Mouse (Mus musculus): ENCODE data around the gene Msantd1. TPM values are rescaled to one million over a fixed set of nuclear protein-coding genes. Genes with fewer than 3 reads are reported as not detected.

Msantd1 gene
- polyA plus RNA-seq, 1 experiment from 2014 or later: 0.61 TPM

DNA sequence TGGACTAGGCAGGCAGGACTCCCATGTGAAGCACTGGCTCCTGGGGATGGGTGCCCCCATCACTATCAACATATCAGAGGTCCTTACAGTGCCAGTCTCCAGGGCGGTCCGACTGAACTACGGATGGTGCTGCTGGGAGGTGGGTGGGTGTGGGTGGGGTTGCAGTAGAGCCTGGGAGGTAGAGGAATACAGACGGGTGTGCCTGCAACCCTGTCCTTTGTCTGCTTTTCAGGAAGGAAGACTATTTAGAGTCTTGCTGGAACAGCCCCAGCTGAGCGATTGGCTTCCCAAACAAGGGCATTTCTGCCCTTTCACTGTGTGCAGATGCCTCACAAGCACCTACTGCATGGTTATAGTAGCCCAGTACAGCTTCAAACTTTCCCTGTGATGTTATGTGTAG is 60.6 kb downstream of the Msantd1 start:
- no peak for ATAC-seq (ENCODE audit: insufficient number of reproducible peaks, low FRiP score, low TSS enrichment, low read depth)
- WGBS: 87% methylated on average over 5 of the region's 5 CpGs
- H3K9me3 ChIP-seq (ENCODE audit: control insufficient read depth, low read length): no peaks in the 10 kb centered on the region
- H3K36me3 ChIP-seq (ENCODE audit: control insufficient read depth, insufficient read depth, low read length): peaks cover 6% of the 10 kb centered on the region; the same call in 1 of the 2 replicates
- H3K4me3 ChIP-seq (ENCODE audit: low read depth, low read length): no peak overlapping the region
- no peaks in the 10 kb centered on the region for H3K27me3 ChIP-seq (ENCODE audit: control insufficient read depth, insufficient read depth, low read length)
- no peak overlapping the region for H3K27ac ChIP-seq (replicated peaks; ENCODE audit: low read depth, low read length)
- H3K9ac ChIP-seq (ENCODE audit: low read length): no peak overlapping the region
- no peak for DNase-seq (ENCODE audit: low spot score)
- no peaks in the 10 kb centered on the region for H3K4me1 ChIP-seq (ENCODE audit: control insufficient read depth, insufficient read depth, low read length)
- no peak overlapping the region for H3K4me2 ChIP-seq (ENCODE audit: low read depth, severe bottlenecking)

DNA sequence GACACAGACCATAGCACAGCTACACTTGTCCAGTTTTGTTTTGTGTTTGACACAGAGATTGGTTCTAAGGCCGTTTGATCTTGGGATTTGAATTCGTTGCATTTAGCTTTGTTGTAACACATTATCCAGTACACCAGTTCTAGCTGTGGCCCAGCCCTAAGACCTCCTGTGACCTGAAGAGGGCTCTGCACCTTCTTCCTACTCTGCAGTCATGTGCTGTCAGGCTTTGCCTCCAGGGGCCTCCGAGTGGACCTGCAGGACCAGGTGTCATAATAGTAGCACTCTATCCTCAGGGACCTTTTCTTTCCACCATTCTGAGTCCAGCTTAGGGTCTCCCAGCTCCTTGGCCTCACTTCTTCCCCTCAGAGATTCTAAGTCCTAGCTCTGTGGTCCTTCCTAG is 64.7 kb downstream of the Msantd1 start:
- Histone ChIP-seq H3K4me1 (ENCODE audit: control insufficient read depth, insufficient read depth, low read length) (no peaks in the 10 kb centered on the region), H3K9me3 (ENCODE audit: control insufficient read depth, low read length) (no peaks in the 10 kb centered on the region), H3K36me3 (ENCODE audit: control insufficient read depth, insufficient read depth, low read length) (peaks cover 11% of the 10 kb centered on the region; the same call in 1 of the 2 replicates), H3K27me3 (ENCODE audit: control insufficient read depth, insufficient read depth, low read length) (no peaks in the 10 kb centered on the region), H3K9ac (ENCODE audit: low read length) (no peak overlapping the region), H3K27ac (replicated peaks; ENCODE audit: low read depth, low read length) (no peak overlapping the region), H3K4me3 (ENCODE audit: low read depth, low read length) (no peak overlapping the region), H3K4me2 (ENCODE audit: low read depth, severe bottlenecking) (no peak overlapping the region)
- DNase-seq (ENCODE audit: low spot score): no peak
- ATAC-seq (ENCODE audit: insufficient number of reproducible peaks, low FRiP score, low TSS enrichment, low read depth): no peak
- 84% methylated on average over 3 of the region's 3 CpGs for WGBS

Other genes starting within 250 kb of the Msantd1 start
- gene Nop14, start 247.9 kb upstream of the Msantd1 start, polyA plus RNA-seq (2014; fragmentation: Nextera tagmentation; extraction: Ambion mirVana): 36.3 and 37.2 TPM in 2 replicates
- 1.4 and 2.5 TPM in 2 replicates for gene Grk4, start 247.6 kb upstream of the Msantd1 start, polyA plus RNA-seq (2014; fragmentation: Nextera tagmentation; extraction: Ambion mirVana)
- 15.0 and 16.4 TPM in 2 replicates for gene Htt, start 146.3 kb upstream of the Msantd1 start, polyA plus RNA-seq (2014; fragmentation: Nextera tagmentation; extraction: Ambion mirVana)
- gene Rgs12, start 41.4 kb downstream of the Msantd1 start, polyA plus RNA-seq (2014; fragmentation: Nextera tagmentation; extraction: Ambion mirVana): 38.4 and 38.7 TPM in 2 replicates
- gene Hgfac, start 133.5 kb downstream of the Msantd1 start, polyA plus RNA-seq (2014; fragmentation: Nextera tagmentation; extraction: Ambion mirVana): 0.40 TPM in 1 of 2 replicates, not detected in the other
- gene Dok7, start 148.8 kb downstream of the Msantd1 start, polyA plus RNA-seq (2014; fragmentation: Nextera tagmentation; extraction: Ambion mirVana): 0.45 and 0.48 TPM in 2 replicates
- 60.3 and 67.0 TPM in 2 replicates for gene Lrpap1, start 197.8 kb downstream of the Msantd1 start, polyA plus RNA-seq (2014; fragmentation: Nextera tagmentation; extraction: Ambion mirVana)

Measured in limb, embryonic 11.5 days (tissue).